Mouse (Mus musculus) erythroblast, embryonic 14.5 days (primary cell): ENCODE results near the gene Pfn1.

ENCODE experiments used
- GATA1 ChIP-seq: IDR thresholded peaks from 2 replicates; pipeline ENCODE4 v1.6.1; 2012; ENCODE audit warnings: low read length, inconsistent platforms, mixed read lengths
- TAL1 ChIP-seq: IDR thresholded peaks from 3 replicates; pipeline ENCODE4 v1.6.1; 2012; ENCODE audit warnings: low read length, inconsistent platforms, mixed read lengths

DNA sequence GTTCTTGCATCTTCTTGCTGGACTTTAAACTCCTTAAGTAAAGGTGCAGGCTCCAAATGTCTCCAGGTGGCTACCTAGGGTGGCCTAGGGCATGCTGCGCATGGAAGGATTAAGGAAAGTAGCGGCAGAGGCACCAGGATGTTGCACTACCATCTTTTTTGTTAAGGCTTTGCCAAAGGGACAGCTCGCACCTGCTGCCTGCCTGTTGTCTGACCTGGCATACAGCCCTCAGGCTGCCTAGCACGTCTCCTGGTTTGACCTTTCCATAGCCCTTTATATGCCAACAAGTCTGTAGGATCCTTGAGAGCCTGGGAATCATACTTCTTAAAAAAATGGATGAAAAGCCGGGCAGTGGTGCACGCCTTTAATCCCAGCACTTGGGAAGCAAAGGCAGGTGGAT lies 11.4 kb downstream of the Pfn1 start:
- TF ChIP-seq GATA1 (no peak), TAL1 (no peak)
